Mouse (Mus musculus) bone marrow, adult 2 months (tissue): ENCODE measurements around the gene Arhgef7.

Source experiments
- CTCF ChIP-seq: fragments of 200-500 bp; IDR thresholded peaks from 2 replicates; pipeline ENCODE4 v1.5.1; 2011; ENCODE audit warnings: low read length, control low read depth; ENCODE audit not compliant: control insufficient read depth, insufficient read depth
- POLR2A ChIP-seq: fragments of 200-500 bp; IDR thresholded peaks from 2 replicates; pipeline ENCODE4 v1.6.1; 2011; ENCODE audit warnings: low read depth, mild to moderate bottlenecking, control low read depth, low read length, borderline replicate concordance; ENCODE audit not compliant: control insufficient read depth

DNA sequence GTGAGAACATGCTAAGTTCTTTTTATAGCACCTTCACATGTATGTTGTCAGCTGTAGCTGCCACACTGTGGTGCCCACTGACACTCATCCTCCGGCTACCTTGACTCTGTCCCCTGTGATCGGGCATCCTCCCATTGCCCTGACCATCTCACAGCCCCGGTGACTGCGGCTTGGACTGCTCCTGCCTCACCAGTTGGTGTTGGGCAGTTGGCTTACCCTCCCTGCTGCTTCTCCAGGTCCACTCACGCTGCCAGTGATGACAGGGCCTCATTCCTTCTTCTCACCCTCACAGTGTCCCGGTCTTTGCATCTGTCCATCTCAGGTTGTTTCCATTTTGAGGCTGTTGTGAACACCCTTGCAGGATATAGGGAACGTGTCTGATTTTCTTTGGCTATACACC lies 35.3 kb downstream of the Arhgef7 start:
- no peak for TF ChIP-seq CTCF
- TF ChIP-seq POLR2A = no peak
